Mouse (Mus musculus) C2C12 (cell line): ENCODE measurements around the gene Itsn2.

Source experiments
- CEBPB ChIP-seq: IDR thresholded peaks from one replicate; pipeline ENCODE4 v1.6.1; 2011; ENCODE audit warnings: low read depth, mild to moderate bottlenecking, control low read depth, moderate library complexity
- CTCF ChIP-seq: IDR thresholded peaks from one replicate; pipeline ENCODE4 v1.5.1; 2011; ENCODE audit not compliant: control insufficient read depth, insufficient read depth, insufficient read length
- FOSL1 ChIP-seq: IDR thresholded peaks from one replicate; pipeline ENCODE4 v1.8.0; 2011; ENCODE audit warnings: mild to moderate bottlenecking, low read length; ENCODE audit not compliant: poor library complexity, insufficient read depth, severe bottlenecking
- MAX ChIP-seq: IDR thresholded peaks from one replicate; pipeline ENCODE4 v1.6.1; 2011; ENCODE audit warnings: mild to moderate bottlenecking, control low read depth
- MYOD1 ChIP-seq: IDR thresholded peaks from one replicate; pipeline ENCODE4 v1.6.1; 2011; ENCODE audit warnings: low read depth; ENCODE audit not compliant: control insufficient read depth, insufficient read length
- MYOG ChIP-seq: IDR thresholded peaks from one replicate; pipeline ENCODE4 v1.6.1; 2011; ENCODE audit not compliant: control insufficient read depth, insufficient read length; ENCODE audit errors: extremely low read depth
- USF1 ChIP-seq: IDR thresholded peaks from one replicate; pipeline ENCODE4 v1.6.1; 2011; ENCODE audit warnings: low read depth, mild to moderate bottlenecking, control low read depth, moderate library complexity

GRCm38 (mm10) chr12:4558013-4558412 lies 34.4 kb upstream of the Itsn2 start:
- TF ChIP-seq CTCF (no peak), MAX (no peak), USF1 (no peak), CEBPB (no peak), FOSL1 (no peak), MYOD1 (no peak), MYOG (no peak)
